Mouse (Mus musculus): ENCODE results near the gene Zfp541. TPM values are rescaled to one million over a fixed set of nuclear protein-coding genes. Genes with fewer than 3 reads are reported as not detected.

Zfp541 gene
- total RNA-seq, 4 experiments from 2014 or later = 0.59 to 0.81 (median 0.68) TPM

DNA sequence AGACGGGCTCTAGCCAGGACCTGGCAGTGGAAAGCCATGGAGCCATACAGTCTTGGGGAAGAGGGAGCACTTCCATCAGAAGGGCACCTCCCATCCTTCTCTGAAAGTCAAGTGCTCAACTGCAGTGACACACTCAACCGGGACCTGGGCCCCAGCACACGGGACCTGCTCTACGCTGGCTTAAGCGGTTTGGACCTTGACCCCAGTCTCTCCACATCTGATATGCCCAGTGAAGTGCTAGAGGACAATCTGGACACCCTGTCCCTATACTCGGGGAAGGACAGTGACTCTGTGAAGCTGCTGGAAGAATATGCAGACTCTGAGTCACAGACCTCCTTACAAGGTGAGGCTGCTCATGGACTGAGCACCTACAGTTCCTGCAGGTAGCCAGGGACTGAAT lies 10.3 kb downstream of the Zfp541 start:
- DNase-seq (ENCODE audit: low spot score in 2 of 2) = no peak

GRCm38 (mm10) chr7:16079947-16080346 lies 18.3 kb downstream of the Zfp541 start:
- DNase-seq (ENCODE audit: low spot score in 2 of 2) = no peak

- DNase-seq (ENCODE audit: low spot score in 2 of 2) = no peak
Observed at GRCm38 (mm10) chr7:16080581-16080980, 19.0 kb downstream of the Zfp541 start.

DNA sequence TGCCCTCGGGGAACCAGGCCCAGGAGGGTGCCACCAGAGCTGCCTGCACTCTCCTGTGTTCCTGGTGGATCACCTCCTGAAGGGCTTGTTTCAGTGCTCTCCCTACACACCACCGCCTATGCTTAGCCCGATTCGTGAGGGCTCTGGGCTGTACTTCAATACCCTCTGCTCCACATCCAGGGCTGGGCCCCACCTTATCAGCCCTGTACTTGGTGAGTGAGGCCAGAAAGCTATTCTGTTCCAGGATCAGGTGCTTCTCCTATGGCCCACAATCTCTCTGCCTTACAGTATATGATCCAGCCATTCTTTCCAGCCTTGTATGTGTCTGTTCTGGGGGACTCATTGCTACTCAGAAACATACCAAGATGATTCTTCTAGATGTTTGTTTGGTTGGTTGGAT lies 21.7 kb downstream of the Zfp541 start:
- no peak for DNase-seq (ENCODE audit: low spot score in 2 of 2)

GRCm38 (mm10) chr7:16087587-16087986 lies 26.0 kb downstream of the Zfp541 start:
- no peak for DNase-seq (ENCODE audit: low spot score in 2 of 2)

- DNase-seq (ENCODE audit: low spot score in 2 of 2) = no peak
Observed at GRCm38 (mm10) chr7:16094592-16094991, 33.0 kb downstream of the Zfp541 start.

- DNase-seq (ENCODE audit: low spot score in 2 of 2) = peak; percentile 92 to 100
Observed at GRCm38 (mm10) chr7:16098021-16099017, 36.7 kb downstream of the Zfp541 start, which contains the start of gene Napa. Gene Napa, plus strand, starts transcription at chr7:16098458.

DNA sequence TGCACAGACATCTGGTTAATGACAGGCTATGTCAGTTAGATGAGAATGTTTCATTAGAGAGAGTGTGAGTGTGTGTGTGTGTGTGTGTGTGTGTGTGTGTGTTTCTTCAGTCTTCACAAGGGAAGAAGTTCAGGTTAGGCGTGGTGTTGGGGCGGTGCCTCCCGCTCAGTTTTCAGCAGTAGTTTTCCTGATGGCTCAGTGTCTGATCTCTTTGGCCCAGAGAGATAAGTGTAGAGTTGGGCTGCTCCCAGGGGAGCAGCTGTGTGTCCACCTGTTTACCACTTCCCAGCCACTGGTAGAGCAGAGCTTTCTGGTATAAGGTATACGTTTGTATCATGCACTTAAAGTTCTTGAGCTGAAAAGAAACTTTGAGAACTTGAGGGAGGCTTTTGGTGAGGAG lies 38.3 kb downstream of the Zfp541 start:
- no peak for DNase-seq (ENCODE audit: low spot score in 2 of 2)

GRCm38 (mm10) chr7:16101081-16101480 lies 39.5 kb downstream of the Zfp541 start:
- no peak for DNase-seq (ENCODE audit: low spot score in 2 of 2)

DNA sequence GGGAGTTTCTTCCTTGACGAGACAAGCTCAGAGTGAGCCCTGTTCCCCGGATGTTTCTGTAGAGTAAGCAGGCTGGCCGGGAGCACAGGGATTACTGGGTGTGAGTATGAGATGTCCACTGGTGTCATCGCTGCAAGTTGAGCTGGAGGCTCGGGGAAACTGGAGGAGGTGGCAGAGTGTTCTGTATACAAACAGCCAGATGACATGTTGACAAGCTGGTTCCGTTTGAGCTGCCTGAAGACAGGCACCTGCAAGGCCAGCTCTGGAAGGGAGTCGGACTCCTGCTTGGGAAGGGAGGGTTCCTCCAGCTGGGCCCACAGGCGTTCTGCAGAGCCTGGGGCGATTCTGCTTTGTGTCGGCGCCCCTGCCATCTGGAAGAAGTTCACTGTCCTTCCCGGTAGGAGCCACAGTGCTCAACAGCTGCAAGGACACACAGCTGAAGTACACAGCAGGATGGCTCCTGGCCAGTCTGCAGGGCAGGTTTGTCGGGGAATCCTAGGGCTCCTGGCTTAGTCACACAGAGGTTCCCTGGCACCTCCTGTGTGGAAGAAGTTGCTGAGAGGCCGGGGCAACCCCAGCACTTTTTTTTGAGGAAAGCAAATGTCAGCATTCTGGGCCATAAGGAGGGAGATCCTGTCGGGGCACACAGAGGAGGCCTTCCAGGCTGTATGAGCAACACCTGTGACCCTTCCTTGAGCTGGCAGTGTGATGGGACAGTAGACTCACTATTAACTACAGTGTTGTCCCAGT lies 40.3 kb downstream of the Zfp541 start:
- peak in 1 of 2 experiments; percentile 21 for DNase-seq (ENCODE audit: low spot score in 2 of 2)

GRCm38 (mm10) chr7:16102686-16103226 lies 41.1 kb downstream of the Zfp541 start:
- DNase-seq (ENCODE audit: low spot score in 2 of 2) = peak; percentile 6 to 24

DNA sequence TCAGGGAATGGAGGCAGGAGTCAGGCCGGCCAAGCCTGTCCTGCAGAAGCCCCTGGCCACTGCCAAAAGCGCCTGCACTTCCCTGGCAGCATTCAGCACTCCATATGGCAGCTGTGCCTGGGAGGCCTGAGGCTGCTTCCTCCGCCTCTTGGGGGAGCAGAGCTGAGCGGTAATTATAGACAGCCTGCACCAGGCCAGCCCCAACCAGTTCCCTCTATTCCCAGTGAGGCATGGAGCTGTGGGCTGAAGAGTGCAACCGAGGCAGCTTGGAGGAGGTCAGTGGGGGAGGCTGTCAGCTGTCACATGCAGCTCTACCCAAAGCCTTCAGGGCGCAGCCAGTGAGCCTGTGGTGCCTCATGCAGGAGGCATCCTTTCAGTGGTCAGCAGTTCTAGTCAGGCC lies 42.1 kb downstream of the Zfp541 start:
- peak; percentile 52 to 91 for DNase-seq (ENCODE audit: low spot score in 2 of 2)

DNA sequence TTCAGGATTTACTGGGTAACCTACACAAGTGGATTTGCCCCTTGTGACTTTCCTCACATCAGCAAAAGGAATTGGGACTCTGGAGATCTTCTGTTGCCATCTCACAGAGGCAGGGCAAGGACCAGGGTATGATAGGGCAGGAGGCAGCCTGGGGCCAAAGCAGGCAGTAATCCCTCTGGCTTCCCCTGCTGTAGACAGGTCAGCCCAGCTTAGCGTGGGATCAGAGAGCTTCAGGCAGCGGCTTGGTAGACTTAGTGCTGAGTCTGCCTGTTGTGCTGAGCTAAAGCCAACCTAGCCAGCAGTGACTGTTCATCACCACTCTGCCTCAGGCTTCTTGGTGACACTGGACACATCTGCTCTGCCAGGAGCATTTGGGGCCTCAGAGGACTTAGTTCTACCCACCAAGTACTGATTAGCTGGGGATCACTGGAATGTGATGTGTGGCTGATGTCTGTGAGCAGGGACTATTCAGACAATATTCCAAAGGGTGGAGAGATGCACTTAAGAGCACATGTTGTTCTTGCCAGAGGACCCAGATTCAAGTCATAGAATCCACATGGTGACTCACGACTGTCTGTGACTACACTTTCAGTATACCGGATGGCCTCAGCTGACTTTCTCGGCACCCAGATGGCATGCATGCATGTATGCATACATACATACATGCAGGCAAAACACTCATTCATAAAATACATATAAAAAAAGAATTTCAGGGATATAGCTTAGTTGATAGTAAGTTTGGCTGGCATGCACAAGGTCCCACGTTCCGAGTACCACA lies 43.2 kb downstream of the Zfp541 start:
- DNase-seq (ENCODE audit: low spot score in 2 of 2) = peak; percentile 5 to 22

- DNase-seq (ENCODE audit: low spot score in 2 of 2) = peak in 1 of 2 experiments; percentile 10
Observed at GRCm38 (mm10) chr7:16108886-16109542, 47.4 kb downstream of the Zfp541 start.

GRCm38 (mm10) chr7:16110158-16110557 lies 48.5 kb downstream of the Zfp541 start:
- DNase-seq (ENCODE audit: low spot score in 2 of 2) = peak in 1 of 2 experiments; percentile 18

DNA sequence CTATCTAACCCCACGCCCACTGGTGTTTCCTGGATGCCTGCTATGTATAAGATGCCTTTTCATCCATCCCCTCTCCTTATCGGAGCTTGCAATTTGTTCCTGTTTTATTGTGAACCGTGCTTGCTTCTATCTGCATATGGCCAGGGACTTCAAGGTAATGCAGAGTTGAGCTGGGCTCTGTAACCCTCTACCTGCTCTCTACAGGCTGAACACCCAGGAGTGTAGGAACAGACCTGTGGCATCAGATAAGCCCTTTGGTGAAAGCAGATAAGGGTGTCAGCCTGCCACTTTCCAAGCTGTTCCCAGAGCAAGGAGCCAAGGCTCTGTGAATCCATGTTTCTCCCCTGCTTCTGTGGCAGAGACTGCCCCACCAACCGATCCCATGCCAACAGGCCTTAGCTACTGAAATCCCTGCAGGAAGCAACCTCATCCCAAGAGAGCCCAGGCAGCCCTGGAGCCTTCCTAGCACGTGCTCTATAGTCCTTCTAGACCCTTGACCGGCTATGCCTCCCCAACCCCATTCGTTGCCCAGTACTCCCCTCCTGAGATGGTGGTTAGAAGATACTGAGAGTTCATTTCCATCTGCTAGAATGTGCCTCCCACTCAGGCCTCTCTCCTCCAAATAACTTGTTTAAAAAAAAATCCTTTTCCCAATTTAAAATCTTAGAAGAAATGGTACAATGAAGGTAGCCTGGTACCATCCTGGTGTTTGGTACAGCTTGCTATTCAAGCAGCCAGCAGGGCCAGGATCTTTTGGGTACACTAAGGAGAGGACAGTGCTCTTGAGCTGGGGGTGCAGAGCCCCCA lies 49.9 kb downstream of the Zfp541 start:
- peak in 1 of 2 experiments; percentile 19 for DNase-seq (ENCODE audit: low spot score in 2 of 2)

DNA sequence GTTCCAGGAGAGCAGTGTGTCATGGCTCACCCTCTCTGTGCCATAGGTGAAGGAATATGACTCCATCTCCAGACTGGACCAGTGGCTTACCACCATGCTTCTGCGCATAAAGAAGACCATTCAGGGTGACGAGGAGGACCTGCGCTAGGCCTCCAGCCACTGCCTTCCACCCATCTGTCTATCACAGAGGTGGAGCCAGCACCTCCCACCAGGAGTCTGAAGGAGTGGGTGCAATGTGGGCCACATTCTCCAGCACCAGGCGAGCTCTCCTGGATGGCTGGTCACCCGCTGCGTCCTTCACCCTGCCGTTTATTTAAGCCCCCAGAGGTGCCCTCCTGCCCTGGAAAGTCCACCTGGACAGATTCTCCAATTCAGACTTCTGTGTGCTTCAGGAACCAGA lies 54.8 kb downstream of the Zfp541 start:
- no peak for DNase-seq (ENCODE audit: low spot score in 2 of 2)

- DNase-seq (ENCODE audit: low spot score in 2 of 2) = no peak
Observed at GRCm38 (mm10) chr7:16117100-16117499, 55.5 kb downstream of the Zfp541 start.

- DNase-seq (ENCODE audit: low spot score in 2 of 2) = peak; percentile 81 to 96
Observed at GRCm38 (mm10) chr7:16119569-16120261, 58.1 kb downstream of the Zfp541 start, which contains the start of gene Kptn. Gene Kptn, plus strand, starts transcription at chr7:16119895.

Measured in left cerebral cortex, adult 8-10 months (tissue).